Mouse (Mus musculus): ENCODE data around the gene Ppil3.

- TF ChIP-seq GATA1 (IDR thresholded peaks at IDR 0.05; ENCODE audit: low read length) (no peak), TAL1 (IDR thresholded peaks at IDR 0.05; ENCODE audit: low read length) (no peak)
These were observed 18.6 kb upstream of the Ppil3 start for GRCm38 (mm10) chr1:58463935-58464334.

All from erythroblast, embryonic 14.5 days (primary cell).